Mouse (Mus musculus) ES-E14 (cell line): ENCODE measurements around the gene Ncapd3.

Experiments used
- CHD2 ChIP-seq: IDR thresholded peaks from 2 replicates; pipeline ENCODE4 v1.6.1; 2014; ENCODE audit warnings: mild to moderate bottlenecking, low read depth, low read length, inconsistent platforms
- MAFK ChIP-seq: IDR thresholded peaks from 2 replicates; pipeline ENCODE4 v1.6.1; 2014; ENCODE audit warnings: mild to moderate bottlenecking, low read depth, low read length, inconsistent platforms; ENCODE audit not compliant: insufficient read depth
- ZC3H11A ChIP-seq: IDR thresholded peaks from 2 replicates; pipeline ENCODE4 v1.6.1; 2012; ENCODE audit warnings: low read depth, mild to moderate bottlenecking, inconsistent platforms, low read length, borderline replicate concordance

- TF ChIP-seq ZC3H11A: no peak
- no peak for TF ChIP-seq MAFK
- TF ChIP-seq CHD2: no peak
These were observed 44.2 kb upstream of the Ncapd3 start for GRCm38 (mm10) chr9:26985668-26986277.
